Mouse (Mus musculus) adrenal gland (tissue): ENCODE data around the gene Hist1h2bf.

Experiments
- intact Hi-C: fragments of 180-260 bp; cut with DNase I; formaldehyde crosslinking; loops from one replicate; pipeline ENCODE4 v1.15.1; 2025
- microRNA-seq, 2 experiments: library from miRNA; unstranded; fragments of <30 nt; microRNA quantifications; one replicate each; pipeline ENCODE4; 2019

The Hist1h2bf gene

GRCm38 (mm10) chr13:23530181-23530900 is 43.7 kb downstream of the Hist1h2bf start:
- intact Hi-C loops, result no loop called here

GRCm38 (mm10) chr13:23529480-23530165 is 44.4 kb downstream of the Hist1h2bf start:
- intact Hi-C loops, result loop anchor here (5.0 kb wide), 1 partner anchor 1497 kb away; no protein-coding TSS in a partner anchor

- intact Hi-C loops, result loop anchor here (5.0 kb wide), 1 partner anchor 1497 kb away; no protein-coding TSS in a partner anchor
Observed at GRCm38 (mm10) chr13:23529005-23529404, 45.0 kb downstream of the Hist1h2bf start.

- intact Hi-C loops, result loop anchor here (5.0 kb wide), 1 partner anchor 1494 kb away; no protein-coding TSS in a partner anchor
Observed at GRCm38 (mm10) chr13:23526312-23526711, 47.7 kb downstream of the Hist1h2bf start.

- intact Hi-C loops, result loop anchor here (5.0 kb wide), 1 partner anchor 1494 kb away; no protein-coding TSS in a partner anchor
Observed at GRCm38 (mm10) chr13:23525901-23526300, 48.1 kb downstream of the Hist1h2bf start.

- intact Hi-C loops, result loop anchor here (5.0 kb wide), 1 partner anchor 1492 kb away; no protein-coding TSS in a partner anchor
Observed at GRCm38 (mm10) chr13:23524654-23525053, 49.3 kb downstream of the Hist1h2bf start.

GRCm38 (mm10) chr13:23523976-23524375 is 50.0 kb downstream of the Hist1h2bf start:
- intact Hi-C loops, result no loop called here

Small RNA genes within 50 kb of the gene (microRNA-seq; reads per million reads assigned to microRNA genes)
- gene Gm44297 (0 reads per million in 2 experiments), gene Gm44359 (0 reads per million in 2 experiments), gene Gm44394 (0 reads per million in 2 experiments)
